Mouse (Mus musculus): ENCODE measurements around the gene Maml2. TPM values are rescaled to one million over a fixed set of nuclear protein-coding genes. Genes with fewer than 3 reads are reported as not detected.

The Maml2 gene
- polyA plus RNA-seq, 1 experiment from 2014 or later: 3.1 TPM

- Histone ChIP-seq H3K9me3 (ENCODE audit: control insufficient read depth) (no peaks in the 10 kb centered on the region), H3K27ac (ENCODE audit: low read depth, low read length) (no peak overlapping the region), H3K4me3 (ENCODE audit: low read depth, low read length) (no peak overlapping the region), H3K36me3 (ENCODE audit: control insufficient read depth, insufficient read depth) (no peaks in the 10 kb centered on the region), H3K4me1 (replicated peaks; ENCODE audit: control insufficient read depth, insufficient read depth, low read length) (no peaks in the 10 kb centered on the region), H3K9ac (ENCODE audit: low read depth, low read length) (no peak overlapping the region), H3K4me2 (replicated peaks; ENCODE audit: low read depth) (no peak overlapping the region), H3K27me3 (replicated peaks; ENCODE audit: control insufficient read depth, insufficient read depth, low read length) (no peaks in the 10 kb centered on the region)
- no peak for ATAC-seq
- 89% methylated on average over 6 of the region's 6 CpGs for WGBS
- TF ChIP-seq CTCF (IDR thresholded peaks at IDR 0.05; ENCODE audit: low read depth): no peak
These were observed 300.0 kb downstream of the Maml2 start for GRCm38 (mm10) chr9:13597736-13598135.

GRCm38 (mm10) chr9:13598596-13599333, 301.0 kb downstream of the Maml2 start:
- no peak overlapping the region for H3K27ac ChIP-seq (ENCODE audit: low read depth, low read length)
- no peak overlapping the region for H3K4me2 ChIP-seq (replicated peaks; ENCODE audit: low read depth)
- no peak for TF ChIP-seq CTCF (IDR thresholded peaks at IDR 0.05; ENCODE audit: low read depth)
- no peaks in the 10 kb centered on the region for H3K9me3 ChIP-seq (ENCODE audit: control insufficient read depth)
- H3K36me3 ChIP-seq (ENCODE audit: control insufficient read depth, insufficient read depth): no peaks in the 10 kb centered on the region
- WGBS: 68% methylated on average over 4 of the region's 4 CpGs
- no peak overlapping the region for H3K4me3 ChIP-seq (ENCODE audit: low read depth, low read length)
- H3K9ac ChIP-seq (ENCODE audit: low read depth, low read length): no peak overlapping the region
- ATAC-seq: no peak
- H3K27me3 ChIP-seq (replicated peaks; ENCODE audit: control insufficient read depth, insufficient read depth, low read length): no peaks in the 10 kb centered on the region
- no peaks in the 10 kb centered on the region for H3K4me1 ChIP-seq (replicated peaks; ENCODE audit: control insufficient read depth, insufficient read depth, low read length)

- Histone ChIP-seq H3K4me1 (replicated peaks; ENCODE audit: control insufficient read depth, insufficient read depth, low read length) (no peaks in the 10 kb centered on the region), H3K27ac (ENCODE audit: low read depth, low read length) (no peak overlapping the region), H3K9ac (ENCODE audit: low read depth, low read length) (no peak overlapping the region), H3K36me3 (ENCODE audit: control insufficient read depth, insufficient read depth) (no peaks in the 10 kb centered on the region), H3K4me3 (ENCODE audit: low read depth, low read length) (no peak overlapping the region), H3K4me2 (replicated peaks; ENCODE audit: low read depth) (no peak overlapping the region), H3K9me3 (ENCODE audit: control insufficient read depth) (no peaks in the 10 kb centered on the region), H3K27me3 (replicated peaks; ENCODE audit: control insufficient read depth, insufficient read depth, low read length) (no peaks in the 10 kb centered on the region)
- 66% methylated on average over 3 of the region's 3 CpGs for WGBS
- no peak for ATAC-seq
- no peak for TF ChIP-seq CTCF (IDR thresholded peaks at IDR 0.05; ENCODE audit: low read depth)
These were observed 301.5 kb downstream of the Maml2 start for GRCm38 (mm10) chr9:13599334-13599614.

GRCm38 (mm10) chr9:13599800-13600199, 302.0 kb downstream of the Maml2 start:
- Histone ChIP-seq H3K4me3 (ENCODE audit: low read depth, low read length) (no peak overlapping the region), H3K27ac (ENCODE audit: low read depth, low read length) (no peak overlapping the region), H3K4me2 (replicated peaks; ENCODE audit: low read depth) (no peak overlapping the region), H3K9ac (ENCODE audit: low read depth, low read length) (no peak overlapping the region), H3K9me3 (ENCODE audit: control insufficient read depth) (no peaks in the 10 kb centered on the region), H3K27me3 (replicated peaks; ENCODE audit: control insufficient read depth, insufficient read depth, low read length) (no peaks in the 10 kb centered on the region), H3K36me3 (ENCODE audit: control insufficient read depth, insufficient read depth) (no peaks in the 10 kb centered on the region), H3K4me1 (replicated peaks; ENCODE audit: control insufficient read depth, insufficient read depth, low read length) (no peaks in the 10 kb centered on the region)
- WGBS: 88% methylated on average over 6 of the region's 6 CpGs
- no peak for TF ChIP-seq CTCF (IDR thresholded peaks at IDR 0.05; ENCODE audit: low read depth)
- no peak for ATAC-seq

- no peak for TF ChIP-seq CTCF (IDR thresholded peaks at IDR 0.05; ENCODE audit: low read depth)
- Histone ChIP-seq H3K27ac (ENCODE audit: low read depth, low read length) (no peak overlapping the region), H3K9me3 (ENCODE audit: control insufficient read depth) (no peaks in the 10 kb centered on the region), H3K4me2 (replicated peaks; ENCODE audit: low read depth) (no peak overlapping the region), H3K4me3 (ENCODE audit: low read depth, low read length) (no peak overlapping the region), H3K9ac (ENCODE audit: low read depth, low read length) (no peak overlapping the region), H3K36me3 (ENCODE audit: control insufficient read depth, insufficient read depth) (no peaks in the 10 kb centered on the region), H3K27me3 (replicated peaks; ENCODE audit: control insufficient read depth, insufficient read depth, low read length) (no peaks in the 10 kb centered on the region), H3K4me1 (replicated peaks; ENCODE audit: control insufficient read depth, insufficient read depth, low read length) (no peaks in the 10 kb centered on the region)
- ATAC-seq: no peak
- 84% methylated on average over 3 of the region's 3 CpGs for WGBS
These were observed 304.0 kb downstream of the Maml2 start for GRCm38 (mm10) chr9:13601729-13602128.

- H3K9me3 ChIP-seq (ENCODE audit: control insufficient read depth): no peaks in the 10 kb centered on the region
- H3K27ac ChIP-seq (ENCODE audit: low read depth, low read length): no peak overlapping the region
- no peaks in the 10 kb centered on the region for H3K36me3 ChIP-seq (ENCODE audit: control insufficient read depth, insufficient read depth)
- 82% methylated on average over 8 of the region's 8 CpGs for WGBS
- H3K4me2 ChIP-seq (replicated peaks; ENCODE audit: low read depth): no peak overlapping the region
- no peaks in the 10 kb centered on the region for H3K27me3 ChIP-seq (replicated peaks; ENCODE audit: control insufficient read depth, insufficient read depth, low read length)
- no peak overlapping the region for H3K9ac ChIP-seq (ENCODE audit: low read depth, low read length)
- ATAC-seq: no peak
- H3K4me1 ChIP-seq (replicated peaks; ENCODE audit: control insufficient read depth, insufficient read depth, low read length): no peaks in the 10 kb centered on the region
- H3K4me3 ChIP-seq (ENCODE audit: low read depth, low read length): no peak overlapping the region
- TF ChIP-seq CTCF (IDR thresholded peaks at IDR 0.05; ENCODE audit: low read depth): no peak
These were observed 305.9 kb downstream of the Maml2 start for GRCm38 (mm10) chr9:13603533-13604143.

Data from intestine, postnatal 0 days (tissue).